Comparison of ENCODE assay signal across 25 mouse cellular contexts in the genomic region with DNA sequence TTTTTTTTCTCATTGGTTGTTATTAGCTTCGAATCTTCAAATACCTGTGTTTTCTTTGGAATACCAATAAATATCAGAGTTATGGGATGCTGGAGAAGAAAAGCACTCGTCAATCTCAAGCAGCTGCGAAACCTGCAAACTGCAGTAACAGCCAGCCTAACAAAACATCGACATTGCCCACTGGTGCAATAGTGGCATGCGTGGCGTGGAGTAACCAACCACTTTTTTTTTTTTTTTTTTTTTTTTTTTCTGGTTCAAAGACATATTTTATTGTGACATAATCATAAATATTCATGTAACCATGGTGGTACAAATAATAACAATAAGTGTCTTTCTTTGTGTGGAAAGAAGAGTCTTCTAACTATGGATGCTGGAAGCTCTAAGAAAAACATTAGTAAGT.
"Had no signal": no experiment of that assay in that cellular context is flagged by ENCODE, and none has a peak within 500 bp of the region (broad histone marks: within the 10 kb centered on the region; RNA-seq: fewer than 3 reads in every experiment).

No protein-coding gene starts in this region.

- DNase-seq: cerebellum, adult 9-10 months; cerebellum, adult 9-11 months; cerebellum, postnatal 10 days; cerebellum, postnatal 14 days; cerebellum, postnatal 25 days; cerebellum, postnatal 36 days; embryo, embryonic 11 days; forebrain, postnatal 0 days; gastrocnemius, adult 2 months; gastrocnemius, postnatal 10 days; gastrocnemius, postnatal 14 days; gastrocnemius, postnatal 36 days; heart, adult 11 months; heart, adult 18-20 months; heart, adult 2 months had no signal

- H3K36me3 ChIP-seq: embryonic facial prominence, embryonic 10.5 days; embryonic facial prominence, embryonic 12.5 days; embryonic facial prominence, embryonic 13.5 days; embryonic facial prominence, embryonic 15.5 days; forebrain, embryonic 10.5 days; forebrain, embryonic 12.5 days; forebrain, embryonic 15.5 days; heart, embryonic 10.5 days had no signal

- H3K4me1 ChIP-seq: embryonic facial prominence, embryonic 10.5 days; embryonic facial prominence, embryonic 12.5 days; embryonic facial prominence, embryonic 13.5 days; embryonic facial prominence, embryonic 15.5 days; forebrain, embryonic 10.5 days; forebrain, embryonic 12.5 days; forebrain, embryonic 13.5 days; forebrain, embryonic 15.5 days; heart, embryonic 10.5 days had no signal

- H3K4me3 ChIP-seq: embryonic facial prominence, embryonic 10.5 days; embryonic facial prominence, embryonic 12.5 days; embryonic facial prominence, embryonic 13.5 days; embryonic facial prominence, embryonic 15.5 days; erythroblast, embryonic 14.5 days; forebrain, embryonic 10.5 days; forebrain, embryonic 12.5 days; forebrain, embryonic 13.5 days; forebrain, embryonic 15.5 days; gastrocnemius, adult 2 months; heart, adult 2 months; heart, embryonic 10.5 days had no signal

- H3K27ac ChIP-seq: embryonic facial prominence, embryonic 10.5 days; embryonic facial prominence, embryonic 12.5 days; embryonic facial prominence, embryonic 13.5 days; embryonic facial prominence, embryonic 15.5 days; forebrain, embryonic 10.5 days; forebrain, embryonic 12.5 days; forebrain, embryonic 13.5 days; forebrain, embryonic 15.5 days; gastrocnemius, adult 2 months; heart, adult 2 months; heart, embryonic 10.5 days had no signal

- H3K9me3 ChIP-seq: embryonic facial prominence, embryonic 10.5 days; embryonic facial prominence, embryonic 12.5 days; embryonic facial prominence, embryonic 13.5 days; embryonic facial prominence, embryonic 15.5 days; forebrain, embryonic 10.5 days; forebrain, embryonic 12.5 days; forebrain, embryonic 13.5 days; heart, embryonic 10.5 days had no signal

- H3K9ac ChIP-seq: embryonic facial prominence, embryonic 12.5 days; embryonic facial prominence, embryonic 13.5 days; embryonic facial prominence, embryonic 15.5 days; forebrain, embryonic 12.5 days; forebrain, embryonic 13.5 days; forebrain, embryonic 15.5 days; forebrain, postnatal 0 days had no signal
